Mouse (Mus musculus): ENCODE results near the gene Atp1a4.
A peak's percentile ranks its signal among the peaks of the same experiment; 100 is the strongest.
"Not testable (repeated sequence)": the region's sequence is repeated elsewhere in the genome, so short reads cannot be mapped to it uniquely, and the experiment has no call there.

The Atp1a4 gene

DNA sequence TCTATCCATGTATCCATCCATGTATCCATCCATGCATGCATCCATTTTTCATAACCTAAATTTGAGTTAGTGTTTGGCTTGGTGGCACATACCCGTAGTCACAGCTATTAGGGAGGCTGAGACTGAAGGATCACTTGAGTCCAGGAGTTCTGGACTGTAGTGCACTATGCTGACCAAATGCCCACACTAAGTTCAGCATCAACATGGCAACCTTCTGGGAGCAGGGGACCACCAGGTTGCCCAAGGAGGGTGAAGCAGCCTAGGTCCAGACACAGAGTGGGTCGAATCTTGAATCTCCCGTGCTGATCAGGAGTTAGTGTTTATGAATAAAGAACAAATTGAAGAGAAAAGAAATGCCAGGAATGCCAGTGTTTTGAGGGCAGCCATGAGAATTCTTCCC, 13.0 kb upstream of the Atp1a4 start:
- Histone ChIP-seq H3K36me3 (ENCODE audit: control insufficient read depth, insufficient read depth, low read length, poor library complexity, severe bottlenecking) (no peaks in the 10 kb centered on the region), H3K27me3 (ENCODE audit: control insufficient read depth, insufficient read depth, low read length, poor library complexity, severe bottlenecking) (no peaks in the 10 kb centered on the region)
- no peak for DNase-seq (ENCODE audit: low read depth, low spot score)

DNA sequence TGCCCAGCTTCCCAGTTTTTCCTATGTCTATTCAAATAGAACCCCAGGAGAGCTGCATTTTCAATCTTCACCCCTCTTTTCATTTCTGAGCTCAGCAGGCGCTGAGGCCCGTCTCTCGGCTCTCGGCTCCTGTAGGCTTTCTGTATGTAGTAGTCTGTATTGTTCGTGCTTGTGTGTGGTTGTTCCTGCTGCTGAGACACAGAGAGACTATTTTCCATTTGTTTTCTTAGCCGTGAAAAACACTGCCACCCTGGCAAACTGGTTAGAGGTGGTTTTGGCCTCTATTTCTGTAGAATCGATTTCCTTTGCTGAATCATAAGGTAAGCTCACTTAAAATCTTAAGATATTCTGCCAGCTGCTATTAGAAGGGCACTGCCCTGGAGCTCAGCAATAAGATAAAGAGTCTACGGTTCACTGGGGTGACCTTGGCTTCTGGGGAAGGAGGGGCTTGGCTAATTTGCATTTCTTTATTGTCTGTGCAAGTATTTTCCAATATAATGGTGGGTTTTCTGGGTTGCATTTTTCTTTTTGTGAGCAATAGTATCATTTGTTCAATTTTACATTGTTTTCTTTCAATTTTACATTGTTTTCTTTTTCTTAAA, 3.4 kb upstream of the Atp1a4 start, which contains the start of gene Igsf8:
Gene Igsf8 (plus strand): TSS at position 165 of the 602 bp plus-strand sequence.
- no peak for DNase-seq (ENCODE audit: low read depth, low spot score)
- H3K27me3 ChIP-seq (ENCODE audit: control insufficient read depth, insufficient read depth, low read length, poor library complexity, severe bottlenecking): no peaks in the 10 kb centered on the region
- H3K36me3 ChIP-seq (ENCODE audit: control insufficient read depth, insufficient read depth, low read length, poor library complexity, severe bottlenecking): no peaks in the 10 kb centered on the region

- H3K27me3 ChIP-seq (ENCODE audit: control insufficient read depth, insufficient read depth, low read length, poor library complexity, severe bottlenecking): no peaks in the 10 kb centered on the region
Observed at GRCm38 (mm10) chr1:172247679-172248078, 10.5 kb downstream of the Atp1a4 start.

GRCm38 (mm10) chr1:172247216-172247615, 11.0 kb downstream of the Atp1a4 start:
- no peak for DNase-seq (ENCODE audit: low read depth, low spot score)
- Histone ChIP-seq H3K27me3 (ENCODE audit: control insufficient read depth, insufficient read depth, low read length, poor library complexity, severe bottlenecking) (no peaks in the 10 kb centered on the region), H3K36me3 (ENCODE audit: control insufficient read depth, insufficient read depth, low read length, poor library complexity, severe bottlenecking) (no peaks in the 10 kb centered on the region)

More at GRCm38 (mm10) chr1:172247679-172248078, 10.5 kb downstream of the Atp1a4 start:
- peak; percentile 36 for DNase-seq (ENCODE audit: low read depth, low spot score)
- H3K36me3 ChIP-seq (ENCODE audit: control insufficient read depth, insufficient read depth, low read length, poor library complexity, severe bottlenecking): no peaks in the 10 kb centered on the region

- not testable (repeated sequence) for DNase-seq (ENCODE audit: low read depth, low spot score); H3K36me3 ChIP-seq (ENCODE audit: control insufficient read depth, insufficient read depth, low read length, poor library complexity, severe bottlenecking); H3K27me3 ChIP-seq (ENCODE audit: control insufficient read depth, insufficient read depth, low read length, poor library complexity, severe bottlenecking)
Observed at GRCm38 (mm10) chr1:172244645-172245044, 13.6 kb downstream of the Atp1a4 start.

- no peaks in the 10 kb centered on the region for H3K36me3 ChIP-seq (ENCODE audit: control insufficient read depth, insufficient read depth, low read length, poor library complexity, severe bottlenecking)
- DNase-seq (ENCODE audit: low read depth, low spot score): peak; percentile 2
Observed at GRCm38 (mm10) chr1:172243547-172244205, 14.5 kb downstream of the Atp1a4 start.

DNA sequence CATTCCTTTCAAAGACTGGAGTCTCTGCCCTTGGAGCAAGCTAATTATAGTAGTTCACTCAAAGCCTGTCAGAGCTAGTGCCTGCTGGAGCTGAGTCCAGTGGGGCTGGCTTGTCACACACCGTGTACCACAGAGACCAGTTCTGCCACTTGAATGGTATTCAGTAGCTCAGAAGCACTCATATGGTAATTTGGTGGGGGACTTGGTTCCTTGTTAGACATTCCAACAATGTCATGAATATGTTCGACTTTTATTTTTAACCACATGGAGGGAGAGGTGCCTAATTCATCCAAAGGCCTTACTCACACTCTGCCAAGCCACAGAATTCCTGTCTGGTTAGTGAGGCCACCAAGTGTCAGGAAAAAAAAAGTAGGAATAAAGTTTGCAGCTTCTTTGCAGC, 15.8 kb downstream of the Atp1a4 start:
- DNase-seq (ENCODE audit: low read depth, low spot score): no peak
- H3K27me3 ChIP-seq (ENCODE audit: control insufficient read depth, insufficient read depth, low read length, poor library complexity, severe bottlenecking): no peaks in the 10 kb centered on the region
- no peaks in the 10 kb centered on the region for H3K36me3 ChIP-seq (ENCODE audit: control insufficient read depth, insufficient read depth, low read length, poor library complexity, severe bottlenecking)

More at GRCm38 (mm10) chr1:172243547-172244205, 14.5 kb downstream of the Atp1a4 start:
- H3K27me3 ChIP-seq (ENCODE audit: control insufficient read depth, insufficient read depth, low read length, poor library complexity, severe bottlenecking): no peaks in the 10 kb centered on the region

DNA sequence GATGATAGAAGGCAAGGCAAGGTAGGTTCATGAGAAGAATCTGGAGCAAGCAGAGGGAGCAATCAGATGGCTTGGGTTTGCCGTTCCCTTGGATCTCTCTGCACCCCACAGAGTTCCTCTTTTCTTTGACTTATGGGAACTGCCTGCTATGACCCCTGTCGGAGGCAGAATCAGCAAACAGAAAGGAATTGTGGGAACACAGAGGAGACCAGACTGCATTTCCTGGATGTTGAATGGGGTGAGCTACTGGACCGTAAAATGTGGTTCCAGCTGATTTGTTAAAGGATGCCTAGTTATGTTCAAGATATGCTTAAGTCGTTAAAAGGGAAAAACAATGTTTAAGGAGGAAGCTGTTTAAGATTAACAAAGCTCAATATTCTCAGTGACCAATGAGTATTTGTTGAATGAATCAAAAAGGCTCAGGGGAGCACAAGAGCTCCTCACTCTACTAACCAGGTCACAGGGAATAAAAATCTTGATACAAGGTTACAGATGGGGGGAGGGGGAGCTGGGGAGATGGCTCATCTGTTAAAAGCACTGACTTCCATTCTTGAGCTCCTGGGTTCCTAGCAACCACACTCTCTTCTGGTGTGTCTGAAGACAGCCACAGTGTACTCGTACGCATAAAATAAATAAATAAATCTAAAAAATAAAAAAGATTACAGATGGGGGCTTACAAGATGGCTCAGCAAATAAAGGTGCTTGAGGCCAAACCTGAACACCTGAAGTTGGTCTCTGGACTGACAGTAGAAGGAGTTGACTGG, 17.1 kb downstream of the Atp1a4 start:
- Histone ChIP-seq H3K36me3 (ENCODE audit: control insufficient read depth, insufficient read depth, low read length, poor library complexity, severe bottlenecking) (no peaks in the 10 kb centered on the region), H3K27me3 (ENCODE audit: control insufficient read depth, insufficient read depth, low read length, poor library complexity, severe bottlenecking) (no peaks in the 10 kb centered on the region)
- DNase-seq (ENCODE audit: low read depth, low spot score): peak; percentile 20

- H3K36me3 ChIP-seq (ENCODE audit: control insufficient read depth, insufficient read depth, low read length, poor library complexity, severe bottlenecking): no peaks in the 10 kb centered on the region
- DNase-seq (ENCODE audit: low read depth, low spot score): no peak
- H3K27me3 ChIP-seq (ENCODE audit: control insufficient read depth, insufficient read depth, low read length, poor library complexity, severe bottlenecking): no peaks in the 10 kb centered on the region; the same call in 1 of the 2 replicates
Observed at GRCm38 (mm10) chr1:172229215-172229614, 29.0 kb downstream of the Atp1a4 start.

DNA sequence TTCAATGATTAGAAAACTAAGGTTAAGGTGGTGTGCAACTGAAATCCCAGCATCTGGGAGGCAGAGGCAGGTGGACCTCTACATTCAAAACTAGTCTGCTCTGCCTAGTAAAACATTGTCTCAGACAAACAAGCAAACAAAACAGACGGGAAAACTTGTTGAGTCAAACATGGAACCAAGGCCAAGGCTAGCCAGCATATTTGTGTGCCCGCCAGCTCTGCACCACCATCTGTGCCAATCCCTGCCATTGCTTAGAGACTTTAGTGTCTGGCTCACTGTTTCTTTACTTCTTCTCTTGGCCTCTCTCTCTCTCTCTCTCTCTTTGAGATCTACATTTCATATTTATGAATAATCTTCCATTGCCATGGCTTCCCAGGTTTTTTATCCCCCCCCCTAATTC, 30.0 kb downstream of the Atp1a4 start:
- H3K27me3 ChIP-seq (ENCODE audit: control insufficient read depth, insufficient read depth, low read length, poor library complexity, severe bottlenecking): no peaks in the 10 kb centered on the region; the same call in 1 of the 2 replicates
- no peaks in the 10 kb centered on the region for H3K36me3 ChIP-seq (ENCODE audit: control insufficient read depth, insufficient read depth, low read length, poor library complexity, severe bottlenecking)
- DNase-seq (ENCODE audit: low read depth, low spot score): no peak

- Histone ChIP-seq H3K36me3 (ENCODE audit: control insufficient read depth, insufficient read depth, low read length, poor library complexity, severe bottlenecking) (no peaks in the 10 kb centered on the region), H3K27me3 (ENCODE audit: control insufficient read depth, insufficient read depth, low read length, poor library complexity, severe bottlenecking) (no peaks in the 10 kb centered on the region)
- no peak for DNase-seq (ENCODE audit: low read depth, low spot score)
Observed at GRCm38 (mm10) chr1:172221297-172222063, 36.7 kb downstream of the Atp1a4 start.

GRCm38 (mm10) chr1:172220414-172220813, 37.8 kb downstream of the Atp1a4 start:
- Histone ChIP-seq H3K27me3 (ENCODE audit: control insufficient read depth, insufficient read depth, low read length, poor library complexity, severe bottlenecking) (no peaks in the 10 kb centered on the region), H3K36me3 (ENCODE audit: control insufficient read depth, insufficient read depth, low read length, poor library complexity, severe bottlenecking) (no peaks in the 10 kb centered on the region)
- DNase-seq (ENCODE audit: low read depth, low spot score): no peak

- no peak for DNase-seq (ENCODE audit: low read depth, low spot score)
- Histone ChIP-seq H3K36me3 (ENCODE audit: control insufficient read depth, insufficient read depth, low read length, poor library complexity, severe bottlenecking) (no peaks in the 10 kb centered on the region), H3K27me3 (ENCODE audit: control insufficient read depth, insufficient read depth, low read length, poor library complexity, severe bottlenecking) (no peaks in the 10 kb centered on the region)
Observed at GRCm38 (mm10) chr1:172219451-172220406, 38.5 kb downstream of the Atp1a4 start, which contains the start of gene Casq1. TSS of gene Casq1 (minus strand) at chr1:172219868.

All from splenic B cell, adult 2 months (primary cell).